Mouse (Mus musculus) CH12.LX (cell line): Measurements from ENCODE around the gene Fam171a2.

Source experiments
- CTCF ChIP-seq, 2 experiments: IDR thresholded peaks in 1 of 2; conservative IDR thresholded peaks in 1 of 2; 2 replicates each; pipeline ENCODE4 v1.5.1; 2011 to 2012; ENCODE audit warnings: low read depth in 2 of 2, low read length in 2 of 2, improper control_type of control experiment in 1 of 2, inconsistent platforms in 1 of 2, mild to moderate bottlenecking in 1 of 2, moderate library complexity in 1 of 2
- EP300 ChIP-seq: IDR thresholded peaks from 2 replicates; pipeline ENCODE4 v1.6.1; 2011; ENCODE audit warnings: low read length, improper control_type of control experiment
- GABPA ChIP-seq: IDR thresholded peaks from 2 replicates; pipeline ENCODE4 v1.6.1; 2012; ENCODE audit warnings: low read depth, low read length, improper control_type of control experiment, inconsistent platforms; ENCODE audit not compliant: insufficient replicate concordance
- HCFC1 ChIP-seq: IDR thresholded peaks from 2 replicates; pipeline ENCODE4 v1.6.1; 2012; ENCODE audit warnings: low read depth, mild to moderate bottlenecking, inconsistent platforms, low read length, improper control_type of control experiment
- POLR2A ChIP-seq: IDR thresholded peaks from 2 replicates; pipeline ENCODE4 v1.6.1; 2011; ENCODE audit warnings: low read depth, mild to moderate bottlenecking, improper control_type of control experiment, low read length
- RCOR1 ChIP-seq: conservative IDR thresholded peaks from 2 replicates; pipeline ENCODE4 v1.6.1; 2012; ENCODE audit warnings: low read depth, mild to moderate bottlenecking, inconsistent platforms, low read length, improper control_type of control experiment
- SMC3 ChIP-seq: IDR thresholded peaks from 2 replicates; pipeline ENCODE4 v1.6.1; 2011; ENCODE audit warnings: low read depth, low read length, improper control_type of control experiment
- TBP ChIP-seq: conservative IDR thresholded peaks from 2 replicates; pipeline ENCODE4 v1.6.1; 2011; ENCODE audit warnings: low read depth, low read length, improper control_type of control experiment
- ZMIZ1 ChIP-seq: IDR thresholded peaks from 2 replicates; pipeline ENCODE4 v1.6.1; 2012; ENCODE audit warnings: low read depth, mild to moderate bottlenecking, inconsistent platforms, low read length, improper control_type of control experiment

- TF ChIP-seq CTCF (conservative IDR thresholded peaks at IDR 0.05 in 1 of 2, IDR thresholded peaks at IDR 0.05 in 1 of 2; ENCODE audit: low read depth in 2 of 2, low read length in 2 of 2) (peak; percentile 43 to 88), HCFC1 (no peak), ZMIZ1 (no peak), POLR2A (no peak), GABPA (no peak), EP300 (no peak), TBP (no peak), SMC3 (peak; percentile 76), RCOR1 (no peak)
Measured at GRCm38 (mm10) chr11:102486733-102487386, 39.4 kb upstream of the Fam171a2 start.
